Mouse (Mus musculus) c-Kit-positive CD71-positive TER-119-negative erythroid progenitor cells, embryonic 14.5 days (primary cell): Measurements from ENCODE around the gene Olfr771.
"Not testable (repeated sequence)": the region's sequence is repeated elsewhere in the genome, so short reads cannot be mapped to it uniquely, and the experiment has no call there.

Experiments
- DNase-seq: peaks from one replicate; pipeline ENCODE4 v3.0.0-alpha.2; 2013; ENCODE audit warnings: low read depth

Olfr771 gene

GRCm38 (mm10) chr10:129164651-129165050 is at the start of gene Olfr771:
TSS of gene Olfr771 (minus strand) at chr10:129164751.
- DNase-seq = no peak

GRCm38 (mm10) chr10:129187319-129187718 is 22.8 kb upstream of the Olfr771 start, which contains the start of gene Olfr773:
TSS of gene Olfr773 (minus strand) at chr10:129187419.
- not testable (repeated sequence) for DNase-seq

GRCm38 (mm10) chr10:129177821-129178220 is 13.3 kb upstream of the Olfr771 start, which contains the start of gene Olfr772:
TSS of gene Olfr772 (minus strand) at chr10:129177921.
- DNase-seq = not testable (repeated sequence)

- DNase-seq = no peak
Measured at GRCm38 (mm10) chr10:129138898-129139297, 25.7 kb downstream of the Olfr771 start, which contains the start of gene Olfr770. TSS of gene Olfr770 (minus strand) at chr10:129138998.

- DNase-seq = no peak
Measured at GRCm38 (mm10) chr10:129117761-129118160, 46.8 kb downstream of the Olfr771 start, which contains the start of gene Olfr769. TSS of gene Olfr769 (minus strand) at chr10:129117861.

GRCm38 (mm10) chr10:129115146-129115545 is 49.4 kb downstream of the Olfr771 start:
- DNase-seq = no peak
